Mouse (Mus musculus): ENCODE results near the gene Wscd2.

Wscd2 gene

GRCm38 (mm10) chr5:113490033-113490432 lies at the start of gene Wscd2:
Wscd2 (plus strand) TSS chr5:113490333.
- peak in 1 of 2 experiments; percentile 9 for DNase-seq

- DNase-seq = no peak
Observed at GRCm38 (mm10) chr5:113442180-113442579, 48.0 kb upstream of the Wscd2 start.

GRCm38 (mm10) chr5:113448023-113448734 lies 42.0 kb upstream of the Wscd2 start:
- peak in 1 of 2 experiments; percentile 44 for DNase-seq

GRCm38 (mm10) chr5:113449336-113449735 lies 40.8 kb upstream of the Wscd2 start:
- DNase-seq = no peak

GRCm38 (mm10) chr5:113452691-113453090 lies 37.4 kb upstream of the Wscd2 start:
- no peak for DNase-seq

GRCm38 (mm10) chr5:113453356-113453755 lies 36.8 kb upstream of the Wscd2 start:
- no peak for DNase-seq

GRCm38 (mm10) chr5:113456020-113456419 lies 34.1 kb upstream of the Wscd2 start:
- DNase-seq = peak; percentile 49 to 53

- peak; percentile 49 to 50 for DNase-seq
Observed at GRCm38 (mm10) chr5:113456756-113457155, 33.4 kb upstream of the Wscd2 start.

- peak; percentile 74 to 82 for DNase-seq
Observed at GRCm38 (mm10) chr5:113457260-113457659, 32.9 kb upstream of the Wscd2 start.

GRCm38 (mm10) chr5:113459942-113460341 lies 30.2 kb upstream of the Wscd2 start:
- DNase-seq = no peak

- DNase-seq = peak in 1 of 2 experiments; percentile 35
Observed at GRCm38 (mm10) chr5:113461582-113461981, 28.6 kb upstream of the Wscd2 start.

GRCm38 (mm10) chr5:113461998-113462625 lies 28.0 kb upstream of the Wscd2 start:
- peak in 1 of 2 experiments; percentile 39 for DNase-seq

GRCm38 (mm10) chr5:113464731-113465130 lies 25.4 kb upstream of the Wscd2 start:
- peak; percentile 62 to 78 for DNase-seq

GRCm38 (mm10) chr5:113466536-113466935 lies 23.6 kb upstream of the Wscd2 start:
- no peak for DNase-seq

GRCm38 (mm10) chr5:113467072-113467471 lies 23.1 kb upstream of the Wscd2 start:
- DNase-seq = no peak

GRCm38 (mm10) chr5:113467765-113468164 lies 22.4 kb upstream of the Wscd2 start:
- DNase-seq = no peak

GRCm38 (mm10) chr5:113468625-113469024 lies 21.5 kb upstream of the Wscd2 start:
- DNase-seq = no peak

GRCm38 (mm10) chr5:113469231-113469630 lies 20.9 kb upstream of the Wscd2 start:
- DNase-seq = no peak

- DNase-seq = no peak
Observed at GRCm38 (mm10) chr5:113469826-113470225, 20.3 kb upstream of the Wscd2 start.

- peak; percentile 79 to 86 for DNase-seq
Observed at GRCm38 (mm10) chr5:113471417-113471816, 18.7 kb upstream of the Wscd2 start.

GRCm38 (mm10) chr5:113472339-113472738 lies 17.8 kb upstream of the Wscd2 start:
- no peak for DNase-seq

- no peak for DNase-seq
Observed at GRCm38 (mm10) chr5:113476816-113477215, 13.3 kb upstream of the Wscd2 start.

GRCm38 (mm10) chr5:113479075-113479474 lies 11.1 kb upstream of the Wscd2 start:
- DNase-seq = no peak

- DNase-seq = no peak
Observed at GRCm38 (mm10) chr5:113480451-113480850, 9.7 kb upstream of the Wscd2 start.
